Mouse (Mus musculus) thymus, postnatal 4 days (tissue): ENCODE measurements around the gene Cntnap5a.

Experiments used
- DNase-seq: peaks from one replicate; pipeline ENCODE4 v3.0.0; 2021

Gene Cntnap5a

DNA sequence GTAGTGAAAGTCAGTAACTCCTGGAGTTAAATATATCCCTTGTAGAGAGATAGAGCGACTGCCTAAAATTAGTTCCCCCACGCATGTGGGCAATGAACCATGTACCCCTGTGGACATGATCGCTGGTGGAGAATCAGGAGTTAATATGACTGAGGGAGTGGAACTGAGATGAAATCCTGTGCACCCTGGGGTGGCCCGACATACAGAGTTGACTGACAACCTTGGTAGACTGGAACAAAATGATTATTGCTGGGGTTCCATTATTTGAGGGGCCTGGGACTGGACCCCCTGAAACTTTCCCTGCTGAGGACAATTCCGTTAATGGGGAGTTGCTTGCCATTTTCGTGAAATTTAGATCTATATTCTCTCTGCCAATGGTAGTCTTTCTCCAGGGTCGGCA is 683.0 kb downstream of the Cntnap5a start:
- DNase-seq: no peak

- DNase-seq: no peak
Measured at GRCm38 (mm10) chr1:116370817-116371216, 686.3 kb downstream of the Cntnap5a start.

DNA sequence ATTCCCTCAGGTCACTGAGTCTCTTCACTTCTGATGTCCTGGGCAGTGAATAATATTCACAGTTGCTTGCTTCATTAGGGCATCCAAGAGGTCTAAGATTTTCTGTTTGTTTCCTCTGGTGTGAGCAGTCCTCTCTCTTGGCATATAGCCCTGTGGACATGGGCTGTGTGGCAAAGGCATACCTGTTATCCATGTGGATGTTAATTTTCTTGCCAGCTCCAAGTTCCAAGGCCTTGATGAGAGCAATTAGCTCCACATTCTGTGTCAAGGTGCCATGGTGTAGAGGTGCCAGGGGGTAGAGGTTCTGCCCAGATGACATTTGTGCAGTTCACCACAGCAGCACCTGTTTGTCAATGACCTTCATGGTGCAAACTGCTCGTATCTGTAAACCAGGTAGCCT is 689.0 kb downstream of the Cntnap5a start:
- no peak for DNase-seq

- DNase-seq: no peak
Measured at GRCm38 (mm10) chr1:116392390-116392789, 707.8 kb downstream of the Cntnap5a start.

DNA sequence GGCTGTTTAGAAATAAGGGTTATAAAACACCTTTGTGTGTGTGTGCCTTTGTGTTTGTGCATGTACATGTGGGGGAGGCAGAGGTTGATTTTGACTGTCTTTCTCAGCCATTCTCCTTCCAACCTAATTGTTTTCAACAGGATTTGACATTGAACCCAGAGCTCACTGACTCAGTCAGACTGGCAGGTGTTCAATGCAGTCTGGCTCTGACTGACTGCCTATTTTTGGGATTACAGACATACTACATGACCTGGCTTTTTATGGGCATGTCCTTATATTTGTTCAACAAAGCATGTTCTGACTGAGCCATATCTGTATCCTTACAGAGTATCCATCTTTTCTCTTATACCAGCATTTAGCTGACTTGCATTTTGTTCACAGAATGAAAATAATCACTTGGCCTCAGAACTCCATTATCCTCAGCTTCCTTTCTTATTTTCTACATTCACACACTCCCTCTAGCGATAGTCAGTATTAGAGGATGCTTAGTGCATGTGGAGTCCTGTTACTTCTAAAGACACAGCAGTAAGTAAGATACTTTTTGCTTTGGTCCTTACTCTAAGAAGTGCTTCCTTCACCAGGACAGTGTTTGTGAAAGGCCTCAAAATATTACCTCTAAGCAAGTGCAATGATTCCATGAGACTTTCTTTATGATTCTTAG is 717.6 kb downstream of the Cntnap5a start:
- DNase-seq: no peak

DNA sequence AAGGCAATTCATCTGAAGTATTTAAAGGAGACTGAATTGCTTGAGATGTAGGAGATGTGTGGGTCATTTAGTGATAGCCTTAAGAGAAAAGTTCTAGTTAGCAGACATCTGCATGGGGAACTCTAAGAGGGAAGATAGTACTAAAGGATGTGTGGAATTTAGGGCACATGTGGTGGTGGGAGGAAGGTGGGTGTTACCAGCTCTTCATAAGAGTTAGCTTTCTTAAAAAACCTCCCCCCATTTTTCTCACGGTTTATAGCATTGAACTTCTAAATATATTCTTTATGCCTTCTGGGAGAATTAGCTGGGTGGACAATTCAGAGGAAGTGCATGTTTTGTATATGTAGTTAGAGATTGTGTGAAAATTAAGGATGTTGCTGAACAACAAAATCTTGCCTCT is 725.3 kb downstream of the Cntnap5a start:
- DNase-seq: no peak

DNA sequence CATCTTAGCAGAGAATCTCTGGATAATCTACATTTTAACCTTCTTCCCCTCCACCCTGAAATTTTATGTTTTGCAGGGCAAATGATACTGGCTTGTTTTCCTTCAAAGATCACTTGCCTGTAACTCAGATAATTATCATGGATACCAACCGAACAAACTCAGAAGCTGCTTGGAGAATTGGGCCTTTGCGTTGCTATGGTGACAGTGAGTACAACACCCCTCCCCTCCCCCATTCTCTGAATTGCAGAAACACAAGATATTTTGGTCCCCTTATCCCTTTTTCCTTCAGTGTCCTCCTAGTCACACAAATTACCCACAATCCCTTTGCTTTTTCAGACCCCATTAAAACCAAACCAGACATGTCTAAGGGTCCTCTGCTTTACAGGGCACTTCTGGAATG is 743.8 kb downstream of the Cntnap5a start:
- DNase-seq: no peak

DNA sequence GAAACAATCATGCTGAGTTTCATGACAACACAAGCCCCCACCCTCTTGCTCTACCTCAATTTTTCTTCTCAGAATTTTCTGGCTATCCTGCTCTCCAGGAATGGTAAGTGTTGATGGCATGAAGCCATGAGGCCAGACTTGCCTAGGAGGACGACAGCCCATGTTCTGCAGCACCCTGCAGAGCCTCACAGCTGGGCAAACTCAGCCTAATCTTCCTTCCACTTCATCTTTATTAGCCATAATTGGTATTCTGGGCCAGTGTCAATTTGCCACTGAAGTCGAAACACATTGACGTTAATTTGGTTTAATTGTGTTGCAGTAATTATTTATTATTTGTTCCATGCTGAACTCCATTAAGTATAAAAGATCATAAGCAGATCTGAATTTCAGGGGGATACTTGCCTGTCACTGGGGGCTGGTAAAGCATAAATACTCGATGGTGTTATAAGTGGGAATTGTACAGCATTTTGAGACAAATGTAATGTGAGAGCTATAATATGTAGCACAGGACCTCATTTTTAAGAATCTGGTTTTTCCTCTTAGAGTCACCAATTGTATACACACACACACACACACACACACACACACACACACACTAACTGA is 770.7 kb downstream of the Cntnap5a start:
- no peak for DNase-seq

GRCm38 (mm10) chr1:116477703-116478102 is 793.1 kb downstream of the Cntnap5a start:
- peak; percentile 8 for DNase-seq

DNA sequence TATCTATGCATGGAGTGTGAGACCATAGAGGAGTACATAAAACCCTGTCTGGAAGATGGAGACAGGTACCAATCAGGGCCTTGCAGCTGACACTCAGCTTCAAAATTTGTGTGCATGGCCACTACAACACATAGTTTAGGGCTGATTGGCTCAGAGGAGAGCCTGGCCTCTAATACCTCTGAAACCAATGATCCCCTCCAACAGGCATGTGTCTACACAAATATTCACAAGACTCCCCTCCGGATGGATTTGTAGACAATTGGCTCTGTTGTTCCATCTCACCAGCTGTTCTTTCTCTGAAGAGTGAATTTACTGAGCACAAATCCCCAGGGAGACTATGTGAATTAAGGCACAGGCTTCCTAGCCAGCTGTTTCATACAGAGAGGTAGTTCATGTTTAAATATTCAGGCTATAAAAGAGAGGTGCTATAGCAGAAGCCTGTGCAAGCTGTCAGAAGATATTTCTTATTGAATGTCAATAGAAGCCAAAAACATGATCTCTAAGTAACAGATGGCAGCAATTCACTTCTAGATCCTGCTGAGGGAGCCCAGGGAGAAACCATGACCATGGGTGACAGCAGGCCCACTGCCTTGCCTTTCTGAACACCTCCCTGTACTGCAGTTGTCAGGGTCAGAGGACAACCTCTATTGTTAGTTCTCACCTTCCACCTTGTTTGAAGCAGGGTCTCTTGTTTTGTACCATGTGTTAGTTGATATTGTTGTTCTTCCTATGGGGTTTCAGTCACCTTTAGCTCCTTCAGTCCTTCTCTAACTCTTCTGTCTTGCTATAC is 804.4 kb downstream of the Cntnap5a start:
- no peak for DNase-seq

- DNase-seq: no peak
Measured at GRCm38 (mm10) chr1:116577969-116578666, 893.6 kb downstream of the Cntnap5a start.

DNA sequence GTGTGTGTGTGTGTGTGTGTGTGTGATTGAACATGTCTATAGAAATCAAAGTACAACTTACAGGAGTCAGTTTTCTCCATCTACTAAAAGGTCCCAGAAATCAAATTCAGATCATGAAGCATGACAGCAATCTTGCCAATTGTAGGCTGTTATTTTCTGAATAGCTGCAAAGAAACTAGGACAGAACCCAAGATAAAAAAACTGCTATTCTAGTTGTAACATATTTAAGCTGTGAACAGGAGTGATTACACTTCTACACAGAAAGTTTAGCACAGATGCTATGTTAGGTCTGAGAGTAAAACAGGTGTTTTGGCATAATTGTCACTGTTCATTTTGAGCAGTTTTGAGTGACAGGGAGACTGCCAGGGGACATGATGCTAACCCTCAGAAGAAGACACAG is 931.7 kb downstream of the Cntnap5a start:
- no peak for DNase-seq
